Mouse (Mus musculus) thymus, adult 2 months (tissue): ENCODE measurements at regions not wholly inside any gene's neighbourhood (a gene's known extent, or its start where the extent isn't known, plus 50 kb on each side); places are given as distances from the start of the nearest gene placed in this dataset.

Source experiments
- CTCF ChIP-seq: fragments of 200-500 bp; IDR thresholded peaks from 2 replicates; pipeline ENCODE4 v1.5.1; 2012; ENCODE audit warnings: mild to moderate bottlenecking, control low read depth, low read length, moderate library complexity, borderline replicate concordance; ENCODE audit not compliant: control insufficient read depth, poor library complexity, insufficient read depth; ENCODE audit errors: extremely low read depth
- POLR2A ChIP-seq: fragments of 200-500 bp; IDR thresholded peaks from 2 replicates; pipeline ENCODE4 v1.6.1; 2012; ENCODE audit warnings: mild to moderate bottlenecking, low read length, control low read depth, moderate library complexity; ENCODE audit not compliant: control insufficient read depth, poor library complexity, insufficient read depth; ENCODE audit errors: extremely low read depth

GRCm38 (mm10) chr4:55652628-55653027, 120.4 kb upstream of the Klf4 start:
- no peak for TF ChIP-seq CTCF
- no peak for TF ChIP-seq POLR2A
